8 mouse cellular contexts compared by ENCODE assay signal in the genomic region with DNA sequence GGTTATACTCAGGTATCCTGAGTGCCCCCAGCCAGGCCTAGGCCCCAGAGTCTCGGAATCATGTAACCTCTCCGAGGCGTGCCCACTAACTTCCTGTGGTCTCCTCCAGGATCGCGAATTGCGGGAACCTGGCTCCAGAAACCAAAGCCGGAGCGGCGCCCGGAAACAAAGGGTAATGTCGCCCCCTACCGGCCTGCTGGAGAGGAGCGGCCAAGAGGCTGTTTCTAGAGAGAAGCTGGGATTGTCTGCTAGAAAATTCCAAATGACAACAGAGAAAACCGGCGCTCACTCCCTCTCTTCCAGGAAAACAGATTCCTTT. TPM values are rescaled to one million over a fixed set of nuclear protein-coding genes. Genes with fewer than 3 reads are reported as not detected.
DNase-seq lines count a peak whose midpoint lies in the region; ATAC-seq and TF ChIP-seq lines count a peak whose summit lies in the region.

No protein-coding gene starts in this region.

- WGBS in forebrain, embryonic 10.5 days, result under 1% methylated on average over 15 of the region's 15 CpGs
- WGBS in lung, embryonic 16.5 days, result under 1% methylated on average over 15 of the region's 15 CpGs

- peak overlapping the region; percentile 75 for H3K27ac ChIP-seq in forebrain, embryonic 10.5 days
- no peak overlapping the region for H3K27ac ChIP-seq in lung, embryonic 16.5 days (ENCODE audit: low read length)

- no peak overlapping the region; the same call in 1 of the 2 replicates for H3K4me3 ChIP-seq in G1E (ENCODE audit: low read depth, low read length)
- H3K4me3 ChIP-seq in forebrain, embryonic 10.5 days, result peak overlapping the region; percentile 60
- H3K4me3 ChIP-seq in lung, embryonic 16.5 days (ENCODE audit: low read length), result peak overlapping the region; percentile 58

- H3K27me3 ChIP-seq in G1E (ENCODE audit: insufficient read depth, low read length), result peaks cover 52% of the 10 kb centered on the region
- peaks cover 84% of the 10 kb centered on the region for H3K27me3 ChIP-seq in forebrain, embryonic 10.5 days (ENCODE audit: poor library complexity, severe bottlenecking)
- H3K27me3 ChIP-seq in lung, embryonic 16.5 days (ENCODE audit: control insufficient read depth, insufficient read depth, low read depth, low read length), result peaks cover 36% of the 10 kb centered on the region

- peak overlapping the region; percentile 64 for H3K9ac ChIP-seq in lung, embryonic 16.5 days (ENCODE audit: low read length)

- peak; percentile 73 for DNase-seq in G1E (ENCODE audit: low spot score)
- DNase-seq in c-Kit-negative CD71-positive TER-119-positive erythroid progenitor cells, embryonic 14.5 days (ENCODE audit: low read depth, low spot score), result peak; percentile 17
- DNase-seq in forebrain, embryonic 10.5 days (ENCODE audit: extremely low spot score, low spot score), result peak; percentile 91
- peak; percentile 83 for DNase-seq in heart, postnatal 4 days
- peak; percentile 35 to 66 for DNase-seq in layer of hippocampus, adult 8-10 months (ENCODE audit: low spot score in 2 of 2)
- DNase-seq in retina, embryonic 14.5 days (ENCODE audit: low spot score), result peak; percentile 93
- peak; percentile 45 to 65 for DNase-seq in urinary bladder, postnatal 36 days (ENCODE audit: low spot score in 2 of 2)

- peak overlapping the region; percentile 97 for H3K4me2 ChIP-seq in lung, embryonic 16.5 days (ENCODE audit: low read depth, low read length)

- peak; percentile 64; the same call in 1 of the 2 replicates for TF ChIP-seq CTCF in G1E (IDR thresholded peaks at IDR 0.05; ENCODE audit: low read depth, low read length)

- ATAC-seq in G1E (ENCODE audit: extremely low read depth, insufficient number of reproducible peaks, low FRiP score, poor library complexity, severe bottlenecking), result no peak
- ATAC-seq in lung, embryonic 16.5 days (ENCODE audit: low read depth), result peak; percentile 51; the same call in 1 of the 2 replicates

- peaks cover 9% of the 10 kb centered on the region for H3K4me1 ChIP-seq in G1E (ENCODE audit: insufficient read depth, low read depth, low read length)
- H3K4me1 ChIP-seq in forebrain, embryonic 10.5 days, result peaks cover 54% of the 10 kb centered on the region
- peaks cover 3% of the 10 kb centered on the region; the same call in 1 of the 2 replicates for H3K4me1 ChIP-seq in lung, embryonic 16.5 days (replicated peaks; ENCODE audit: control insufficient read depth, insufficient read depth, low read length)

- no peaks in the 10 kb centered on the region for H3K36me3 ChIP-seq in G1E (replicated peaks)
- H3K36me3 ChIP-seq in forebrain, embryonic 10.5 days (replicated peaks), result no peaks in the 10 kb centered on the region
- H3K36me3 ChIP-seq in lung, embryonic 16.5 days (ENCODE audit: control insufficient read depth, insufficient read depth, low read length), result no peaks in the 10 kb centered on the region

- H3K9me3 ChIP-seq in G1E (replicated peaks), result no peaks in the 10 kb centered on the region
- H3K9me3 ChIP-seq in forebrain, embryonic 10.5 days, result no peaks in the 10 kb centered on the region
- H3K9me3 ChIP-seq in lung, embryonic 16.5 days (ENCODE audit: control insufficient read depth, low read length), result no peaks in the 10 kb centered on the region

RNA-seq across cellular contexts. Expression of a gene that starts 3.4 kb away (rescaled TPM):
- total RNA-seq in G1E (2014; fragmentation: Nextera tagmentation) (not detected in 2 replicates), G1E (2017) (not detected in 2 replicates)
- polyA plus RNA-seq in G1E (2012), result not detected in 2 replicates
- not detected in 2 replicates for polyA plus RNA-seq in forebrain, embryonic 10.5 days (2016; fragmentation: Nextera tagmentation; extraction: Ambion mirVana)
- total RNA-seq in heart, postnatal 4 days (2021), result not detected
- total RNA-seq in layer of hippocampus, adult 8-10 months (2022), result not detected
- 0.26 and 0.48 TPM in 2 replicates for polyA plus RNA-seq in lung, embryonic 16.5 days (2015; fragmentation: Nextera tagmentation; extraction: Ambion mirVana)

RNA-seq across cellular contexts. Expression of a gene that starts 3.9 kb away (rescaled TPM):
- not detected in 2 replicates for total RNA-seq in G1E (2014; fragmentation: Nextera tagmentation)
- not detected in 2 replicates for total RNA-seq in G1E (2017)
- not detected in 2 replicates for polyA plus RNA-seq in G1E (2012)
- polyA plus RNA-seq in forebrain, embryonic 10.5 days (2016; fragmentation: Nextera tagmentation; extraction: Ambion mirVana), result not detected in 2 replicates
- not detected for total RNA-seq in heart, postnatal 4 days (2021)
- under 1 TPM in 1 of 4 experiments, not detected in 3; 0.14 TPM for total RNA-seq in layer of hippocampus, adult 8-10 months (2022)
- polyA plus RNA-seq in lung, embryonic 16.5 days (2015; fragmentation: Nextera tagmentation; extraction: Ambion mirVana), result 0.09 TPM in 1 of 2 replicates, not detected in the other

RNA-seq across cellular contexts. Expression of a gene that starts 17.5 kb away (rescaled TPM):
- total RNA-seq in G1E (2014; fragmentation: Nextera tagmentation) (not detected in 2 replicates), G1E (2017) (0.12 and 0.16 TPM in 2 replicates)
- polyA plus RNA-seq in G1E (2012), result not detected in 2 replicates
- polyA plus RNA-seq in forebrain, embryonic 10.5 days (2016; fragmentation: Nextera tagmentation; extraction: Ambion mirVana), result 0.36 TPM in 1 of 2 replicates, not detected in the other
- under 1 TPM; 0.14 TPM for total RNA-seq in heart, postnatal 4 days (2021)
- total RNA-seq in layer of hippocampus, adult 8-10 months (2022), result not detected
- 0.43 and 1.4 TPM in 2 replicates for polyA plus RNA-seq in lung, embryonic 16.5 days (2015; fragmentation: Nextera tagmentation; extraction: Ambion mirVana)

RNA-seq across cellular contexts. Expression of a gene that starts 26.7 kb away (rescaled TPM):
- total RNA-seq in G1E (2014; fragmentation: Nextera tagmentation), result 104 and 117 TPM in 2 replicates
- 265 and 286 TPM in 2 replicates for total RNA-seq in G1E (2017)
- polyA plus RNA-seq in G1E (2012), result 32.3 and 36.0 TPM in 2 replicates
- polyA plus RNA-seq in forebrain, embryonic 10.5 days (2016; fragmentation: Nextera tagmentation; extraction: Ambion mirVana), result 162 and 168 TPM in 2 replicates
- total RNA-seq in heart, postnatal 4 days (2021), result 10 to 100 TPM; 71.3 to 72.5 TPM
- total RNA-seq in layer of hippocampus, adult 8-10 months (2022), result 10 to 100 TPM; 54.7 to 68.0 (median 59.8) TPM
- polyA plus RNA-seq in lung, embryonic 16.5 days (2015; fragmentation: Nextera tagmentation; extraction: Ambion mirVana), result 141 and 146 TPM in 2 replicates

RNA-seq across cellular contexts. Expression of a gene that starts 30.7 kb away (rescaled TPM):
- not detected in 2 replicates for total RNA-seq in G1E (2014; fragmentation: Nextera tagmentation)
- total RNA-seq in G1E (2017), result not detected in 2 replicates
- not detected in 2 replicates for polyA plus RNA-seq in G1E (2012)
- polyA plus RNA-seq in forebrain, embryonic 10.5 days (2016; fragmentation: Nextera tagmentation; extraction: Ambion mirVana), result 1.1 and 1.2 TPM in 2 replicates
- total RNA-seq in heart, postnatal 4 days (2021), result under 1 TPM in 1 of 2 experiments, not detected in 1; 0.18 TPM
- 1 to 10 TPM; 2.3 to 5.3 (median 3.7) TPM for total RNA-seq in layer of hippocampus, adult 8-10 months (2022)
- 0.92 and 0.94 TPM in 2 replicates for polyA plus RNA-seq in lung, embryonic 16.5 days (2015; fragmentation: Nextera tagmentation; extraction: Ambion mirVana)

Comparison
In these comparisons a context has a peak if more than half of its experiments do, and no peak if none do; other contexts are left out.
1. DNase-seq: peak in every context shown above with its lines; median percentile 93 in retina, embryonic 14.5 days; 91 in forebrain, embryonic 10.5 days; 83 in heart, postnatal 4 days; 73 in G1E; 55 in urinary bladder, postnatal 36 days; 50 in layer of hippocampus, adult 8-10 months; 17 in c-Kit-negative CD71-positive TER-119-positive erythroid progenitor cells, embryonic 14.5 days.